Mouse (Mus musculus) G1E (cell line): ENCODE data around the gene Gpr162.

Source experiments
- CTCF ChIP-seq: IDR thresholded peaks from 2 replicates; pipeline ENCODE4 v1.5.1; 2012; ENCODE audit warnings: low read depth, low read length, inconsistent platforms, mixed read lengths
- GATA1 ChIP-seq: IDR thresholded peaks from 2 replicates; pipeline ENCODE4 v1.6.1; 2012; ENCODE audit warnings: borderline replicate concordance, low read length, inconsistent platforms, mixed read lengths
- GATA2 ChIP-seq: IDR thresholded peaks from 2 replicates; pipeline ENCODE4 v1.6.1; 2012; ENCODE audit warnings: low read depth, low read length, inconsistent platforms, borderline replicate concordance
- POLR2AphosphoS5 ChIP-seq: IDR thresholded peaks from 2 replicates; pipeline ENCODE4 v1.6.1; 2012; ENCODE audit warnings: low read depth, low read length, inconsistent platforms; ENCODE audit not compliant: insufficient replicate concordance
- TAL1 ChIP-seq: conservative IDR thresholded peaks from 2 replicates; pipeline ENCODE4 v1.6.1; 2012; ENCODE audit warnings: low read depth, low read length, inconsistent platforms, mixed read lengths

- TF ChIP-seq CTCF = no peak
- no peak for TF ChIP-seq TAL1
- no peak for TF ChIP-seq GATA1
- no peak for TF ChIP-seq GATA2
- TF ChIP-seq POLR2AphosphoS5 = no peak
Observed at GRCm38 (mm10) chr6:124820891-124821290, 42.9 kb downstream of the Gpr162 start.
